In genomic region chr11:108409876-108410644, GRCm38 (mm10) we compare ENCODE assay signal across 22 mouse cellular contexts. TPM values are rescaled to one million over a fixed set of nuclear protein-coding genes. Genes with fewer than 3 reads are reported as not detected.
DNase-seq lines count a peak whose midpoint lies in the region; ATAC-seq and TF ChIP-seq lines count a peak whose summit lies in the region.
"Had no signal": no experiment of that assay in that cellular context is flagged by ENCODE, and none has a peak within 500 bp of the region (broad histone marks: within the 10 kb centered on the region; RNA-seq: fewer than 3 reads in every experiment).

No protein-coding gene starts in this region.

- no peak overlapping the region for H3K4me3 ChIP-seq in midbrain, embryonic 14.5 days (replicated peaks; ENCODE audit: low read depth, low read length)
- no peak overlapping the region for H3K4me3 ChIP-seq in midbrain, embryonic 16.5 days (ENCODE audit: low read depth, low read length)
- H3K4me3 ChIP-seq in forebrain, embryonic 13.5 days = no peak overlapping the region
- no peak overlapping the region for H3K4me3 ChIP-seq in midbrain, embryonic 15.5 days
- no peak overlapping the region for H3K4me3 ChIP-seq in heart, adult 2 months
- H3K4me3 ChIP-seq: megakaryocyte, embryonic 14.5 days; neural tube, embryonic 12.5 days had no signal

- H3K79me2 ChIP-seq in heart, adult 2 months (replicated peaks; ENCODE audit: control insufficient read depth, insufficient read depth, low read length) = no peaks in the 10 kb centered on the region

- H3K27ac ChIP-seq in midbrain, embryonic 14.5 days (replicated peaks; ENCODE audit: low read depth, low read length) = no peak overlapping the region
- no peak overlapping the region for H3K27ac ChIP-seq in midbrain, embryonic 16.5 days (ENCODE audit: low read length)
- no peak overlapping the region for H3K27ac ChIP-seq in forebrain, embryonic 13.5 days
- no peak overlapping the region for H3K27ac ChIP-seq in midbrain, embryonic 15.5 days
- H3K27ac ChIP-seq in heart, adult 2 months = no peak overlapping the region
- H3K27ac ChIP-seq: neural tube, embryonic 12.5 days had no signal

- TF ChIP-seq EP300 in heart, adult 2 months (IDR thresholded peaks at IDR 0.05; ENCODE audit: insufficient read depth, low read depth, low read length) = no peak

- no peaks in the 10 kb centered on the region for H3K27me3 ChIP-seq in midbrain, embryonic 14.5 days (ENCODE audit: control insufficient read depth, insufficient read depth, low read length)
- no peaks in the 10 kb centered on the region for H3K27me3 ChIP-seq in midbrain, embryonic 16.5 days (ENCODE audit: control insufficient read depth, insufficient read depth, low read depth, low read length)
- H3K27me3 ChIP-seq in forebrain, embryonic 13.5 days = no peaks in the 10 kb centered on the region
- no peaks in the 10 kb centered on the region for H3K27me3 ChIP-seq in midbrain, embryonic 15.5 days (replicated peaks)
- no peaks in the 10 kb centered on the region for H3K27me3 ChIP-seq in heart, adult 2 months (ENCODE audit: control insufficient read depth, insufficient read depth, low read length)
- H3K27me3 ChIP-seq: neural tube, embryonic 12.5 days had no signal

- no peaks in the 10 kb centered on the region for H3K9me3 ChIP-seq in midbrain, embryonic 14.5 days (ENCODE audit: control insufficient read depth, low read length)
- no peaks in the 10 kb centered on the region for H3K9me3 ChIP-seq in midbrain, embryonic 16.5 days (replicated peaks; ENCODE audit: control insufficient read depth, low read length, poor library complexity, severe bottlenecking)
- no peaks in the 10 kb centered on the region for H3K9me3 ChIP-seq in forebrain, embryonic 13.5 days (replicated peaks)
- H3K9me3 ChIP-seq in midbrain, embryonic 15.5 days = no peaks in the 10 kb centered on the region
- H3K9me3 ChIP-seq: megakaryocyte, embryonic 14.5 days; neural tube, embryonic 12.5 days had no signal

- peak; percentile 60 to 77 for DNase-seq in frontal cortex, adult 2 months (ENCODE audit: extremely low spot score in 1 of 2, low spot score in 1 of 2)
- DNase-seq in frontal cortex, postnatal 25 days (ENCODE audit: low spot score in 2 of 2) = no peak
- DNase-seq in midbrain, embryonic 14.5 days = peak; percentile 41
- DNase-seq in heart, adult 2 months = no peak
- DNase-seq in cerebellum, adult 8-10 months = no peak
- DNase-seq: adrenal gland, adult 8-10 months; B cell, adult 2 months; cerebellum, postnatal 14 days; gastrocnemius, postnatal 10 days; heart, postnatal 4 days; kidney, adult 18-20 months; kidney, postnatal 36 days; layer of hippocampus, postnatal 36 days; liver; lung, embryonic 14.5 days; thymus, postnatal 4 days had no signal

- no peaks in the 10 kb centered on the region for H3K4me1 ChIP-seq in midbrain, embryonic 14.5 days (ENCODE audit: control insufficient read depth, insufficient read depth, low read length)
- no peaks in the 10 kb centered on the region for H3K4me1 ChIP-seq in midbrain, embryonic 16.5 days (ENCODE audit: control insufficient read depth, insufficient read depth, low read length)
- H3K4me1 ChIP-seq in forebrain, embryonic 13.5 days = no peaks in the 10 kb centered on the region
- no peaks in the 10 kb centered on the region for H3K4me1 ChIP-seq in midbrain, embryonic 15.5 days
- no peaks in the 10 kb centered on the region for H3K4me1 ChIP-seq in heart, adult 2 months (ENCODE audit: control insufficient read depth, insufficient read depth, low read length)
- H3K4me1 ChIP-seq: neural tube, embryonic 12.5 days had no signal

- TF ChIP-seq CTCF in heart, adult 2 months (IDR thresholded peaks at IDR 0.05) = no peak

- H3K36me3 ChIP-seq in midbrain, embryonic 14.5 days (ENCODE audit: control insufficient read depth, insufficient read depth, low read length) = no peaks in the 10 kb centered on the region
- H3K36me3 ChIP-seq in midbrain, embryonic 16.5 days (ENCODE audit: control insufficient read depth, insufficient read depth, low read length) = no peaks in the 10 kb centered on the region
- H3K36me3 ChIP-seq in forebrain, embryonic 13.5 days (ENCODE audit: poor library complexity, severe bottlenecking) = no peaks in the 10 kb centered on the region
- H3K36me3 ChIP-seq in midbrain, embryonic 15.5 days (replicated peaks) = no peaks in the 10 kb centered on the region
- H3K36me3 ChIP-seq in heart, adult 2 months (ENCODE audit: control insufficient read depth, insufficient read depth, low read length) = no peaks in the 10 kb centered on the region
- H3K36me3 ChIP-seq: neural tube, embryonic 12.5 days had no signal

- 35% methylated on average over 7 of the region's 9 CpGs for WGBS in midbrain, embryonic 14.5 days
- 40% methylated on average over 7 of the region's 9 CpGs for WGBS in midbrain, embryonic 16.5 days
- 40% methylated on average over 8 of the region's 9 CpGs for WGBS in forebrain, embryonic 13.5 days
- WGBS in midbrain, embryonic 15.5 days = 34% methylated on average over 7 of the region's 9 CpGs
- WGBS in heart, adult 2 months = 75% methylated on average over 8 of the region's 9 CpGs

- H3K4me2 ChIP-seq in midbrain, embryonic 14.5 days (ENCODE audit: low read length) = no peak overlapping the region
- H3K4me2 ChIP-seq in midbrain, embryonic 16.5 days (ENCODE audit: low read length) = no peak overlapping the region
- H3K4me2 ChIP-seq in forebrain, embryonic 13.5 days = no peak overlapping the region
- H3K4me2 ChIP-seq in midbrain, embryonic 15.5 days = no peak overlapping the region
- H3K4me2 ChIP-seq: heart, embryonic 11.5 days; lung, embryonic 14.5 days; neural tube, embryonic 12.5 days had no signal

- ATAC-seq in midbrain, embryonic 14.5 days (ENCODE audit: low FRiP score, low TSS enrichment) = peak; percentile 58; the same call in 1 of the 2 replicates
- no peak for ATAC-seq in midbrain, embryonic 16.5 days
- ATAC-seq in forebrain, embryonic 13.5 days = peak; percentile 83
- 0 out of 2 replicates have a peak, but pooled peaks have one; percentile 24 for ATAC-seq in midbrain, embryonic 15.5 days (replicated peaks)

- TF ChIP-seq POLR2A in heart, adult 2 months (IDR thresholded peaks at IDR 0.05; ENCODE audit: insufficient read depth, low read depth, low read length) = no peak

- no peak overlapping the region for H3K9ac ChIP-seq in midbrain, embryonic 14.5 days (replicated peaks; ENCODE audit: low read length)
- no peak overlapping the region for H3K9ac ChIP-seq in midbrain, embryonic 16.5 days (ENCODE audit: low read depth, low read length)
- H3K9ac ChIP-seq in forebrain, embryonic 13.5 days = no peak overlapping the region
- no peak overlapping the region for H3K9ac ChIP-seq in midbrain, embryonic 15.5 days
- no peak overlapping the region for H3K9ac ChIP-seq in heart, adult 2 months (ENCODE audit: low read depth, low read length)
- H3K9ac ChIP-seq: lung, embryonic 14.5 days; neural tube, embryonic 12.5 days had no signal

- intact Hi-C loops in heart, adult 2 months (cut with DNase I) = no loop called here

RNA-seq across cellular contexts. Expression of gene Cep112, which starts 14.9 kb away (rescaled TPM):
- 5.9 and 7.4 TPM in 2 replicates for polyA plus RNA-seq in frontal cortex, adult 2 months (2012; rRNA removed)
- 24.4 and 28.7 TPM in 2 replicates for polyA plus RNA-seq in midbrain, embryonic 14.5 days (2014; fragmentation: Nextera tagmentation; extraction: Ambion mirVana)
- 28.6 and 31.1 TPM in 2 replicates for polyA plus RNA-seq in midbrain, embryonic 16.5 days (2015; fragmentation: Nextera tagmentation; extraction: Ambion mirVana)
- polyA plus RNA-seq in forebrain, embryonic 13.5 days (2015; fragmentation: Nextera tagmentation; extraction: Ambion mirVana) = 19.6 and 19.7 TPM in 2 replicates
- polyA plus RNA-seq in midbrain, embryonic 15.5 days (2015; fragmentation: Nextera tagmentation; extraction: Ambion mirVana) = 25.1 and 29.7 TPM in 2 replicates
- total RNA-seq in heart, adult 2 months (2021) = 10 to 100 TPM; 10.6 to 14.4 TPM
- polyA plus RNA-seq in heart, adult 2 months (2012; rRNA removed) = 1.1 and 3.9 TPM in 2 replicates

Comparison
In these comparisons a context has a peak if more than half of its experiments do, and no peak if none do; other contexts are left out.
1. DNase-seq: peak in frontal cortex, adult 2 months (2 of 2) and midbrain, embryonic 14.5 days (single experiment); none in frontal cortex, postnatal 25 days (0 of 2), heart, adult 2 months (0 of 2) and cerebellum, adult 8-10 months (single experiment).